ENCODE assay signal across 8 mouse cellular contexts in the genomic region with DNA sequence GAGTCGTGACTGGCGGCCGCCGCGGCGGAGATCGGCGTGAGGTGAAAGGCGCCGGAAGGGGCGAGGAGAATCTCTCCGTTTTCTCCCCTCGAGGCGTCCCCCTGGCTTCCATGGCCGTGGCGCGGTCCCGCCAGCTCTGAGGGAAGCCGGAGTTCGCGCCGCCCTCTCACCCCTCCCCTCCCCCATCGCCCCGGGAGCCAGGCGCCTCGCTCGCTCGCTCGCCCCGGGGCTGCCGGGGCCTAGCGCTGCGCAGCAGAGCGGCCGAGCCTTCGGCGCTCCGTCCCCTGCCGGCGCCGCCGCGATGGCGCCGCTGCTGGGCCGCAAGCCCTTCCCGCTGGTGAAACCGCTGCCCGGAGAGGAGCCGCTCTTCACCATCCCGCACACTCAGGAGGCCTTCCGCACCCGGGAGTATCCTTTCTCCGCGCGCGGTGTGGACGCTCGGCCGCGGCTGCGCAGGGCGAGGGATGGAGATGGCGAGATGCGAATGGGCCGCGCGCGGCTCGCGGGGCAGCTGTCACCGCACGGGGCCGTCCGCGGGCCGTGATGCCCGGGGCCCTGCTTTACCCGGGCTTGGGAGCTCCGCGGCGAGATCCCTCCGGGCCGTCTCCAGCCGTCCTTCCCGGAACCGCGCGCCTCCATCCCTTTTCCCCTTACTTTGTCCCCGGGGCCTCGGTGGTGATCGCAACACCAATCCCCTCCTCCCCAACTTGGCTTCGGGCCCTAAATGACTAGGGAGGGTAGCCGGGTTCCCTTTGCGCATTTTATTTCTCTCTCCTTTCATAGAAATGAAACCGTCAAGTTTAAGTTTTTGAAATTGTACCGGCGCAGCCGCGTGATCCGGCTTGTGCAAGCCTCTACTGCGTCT. TPM values are rescaled to one million over a fixed set of nuclear protein-coding genes. Genes with fewer than 3 reads are reported as not detected.
DNase-seq lines count a peak whose midpoint lies in the region; ATAC-seq and TF ChIP-seq lines count a peak whose summit lies in the region.

No protein-coding gene starts in this region.

- peak overlapping the region; percentile 83 for H3K4me2 ChIP-seq in liver, postnatal 0 days (ENCODE audit: low read depth, low read length)
- peak overlapping the region; percentile 83 for H3K4me2 ChIP-seq in neural tube, embryonic 15.5 days

- H3K4me3 ChIP-seq in thymus, adult 2 months (ENCODE audit: control insufficient read depth, insufficient read depth, low read length), result peak overlapping the region; percentile 78
- H3K4me3 ChIP-seq in liver, postnatal 0 days (ENCODE audit: low read depth, low read length), result peak overlapping the region; percentile 97
- H3K4me3 ChIP-seq in neural tube, embryonic 15.5 days (replicated peaks), result peak overlapping the region; percentile 100

- no peak for TF ChIP-seq EP300 in liver, postnatal 0 days (IDR thresholded peaks at IDR 0.05; ENCODE audit: low read depth)

- DNase-seq in thymus, adult 2 months, result peak; percentile 81
- no peak for DNase-seq in thymus, postnatal 36 days
- peak; percentile 53 for DNase-seq in cerebellum, adult 8-10 months
- DNase-seq in gastrocnemius, postnatal 14 days, result peak; percentile 36
- peak; percentile 58 for DNase-seq in liver, postnatal 0 days
- no peak for DNase-seq in retina, postnatal 1 day

- no peak for TF ChIP-seq CTCF in thymus, adult 2 months (IDR thresholded peaks at IDR 0.05; ENCODE audit: borderline replicate concordance, control insufficient read depth, extremely low read depth, insufficient read depth, low read length, poor library complexity)
- TF ChIP-seq CTCF in liver, postnatal 0 days (IDR thresholded peaks at IDR 0.05; ENCODE audit: low read depth), result no peak

- peaks cover 11% of the 10 kb centered on the region for H3K4me1 ChIP-seq in thymus, adult 2 months (replicated peaks; ENCODE audit: control insufficient read depth, insufficient read depth, low read length)
- H3K4me1 ChIP-seq in liver, postnatal 0 days (ENCODE audit: insufficient read depth), result peaks cover 15% of the 10 kb centered on the region
- peaks cover 43% of the 10 kb centered on the region for H3K4me1 ChIP-seq in neural tube, embryonic 15.5 days

- peak overlapping the region; percentile 95 for H3K9ac ChIP-seq in liver, postnatal 0 days (replicated peaks)
- H3K9ac ChIP-seq in neural tube, embryonic 15.5 days (replicated peaks), result peak overlapping the region; percentile 91

- no peak for TF ChIP-seq POLR2A in thymus, adult 2 months (IDR thresholded peaks at IDR 0.05; ENCODE audit: control insufficient read depth, extremely low read depth, insufficient read depth, low read length, poor library complexity)

- peak; percentile 25 for ATAC-seq in inflammation-experienced regulatory T-cells, adult 6 months
- ATAC-seq in liver, postnatal 0 days, result peak; percentile 53
- peak; percentile 62 for ATAC-seq in neural tube, embryonic 15.5 days (ENCODE audit: low FRiP score)

- peak overlapping the region; percentile 52; the same call in 1 of the 2 replicates for H3K27ac ChIP-seq in thymus, adult 2 months (ENCODE audit: control insufficient read depth, insufficient read depth, low read length)
- H3K27ac ChIP-seq in liver, postnatal 0 days (ENCODE audit: low read depth), result peak overlapping the region; percentile 96
- H3K27ac ChIP-seq in neural tube, embryonic 15.5 days (replicated peaks), result peak overlapping the region; percentile 96

- under 1% methylated on average over 89 of the region's 102 CpGs for WGBS in thymus, adult 2 months
- under 1% methylated on average over 67 of the region's 102 CpGs for WGBS in liver, postnatal 0 days (ENCODE audit: insufficient replicate concordance)
- WGBS in neural tube, embryonic 15.5 days, result under 1% methylated on average over 80 of the region's 102 CpGs

- intact Hi-C loops in gastrocnemius, postnatal 14 days (cut with DNase I; ENCODE audit: low total_unique reads), result loop anchor here (10.0 kb wide), 1 partner anchor 173 kb away; no protein-coding TSS in a partner anchor

- H3K27me3 ChIP-seq in thymus, adult 2 months (ENCODE audit: control insufficient read depth, insufficient read depth, low read length), result no peaks in the 10 kb centered on the region
- H3K27me3 ChIP-seq in liver, postnatal 0 days (ENCODE audit: insufficient read depth, low read length), result no peaks in the 10 kb centered on the region
- no peaks in the 10 kb centered on the region for H3K27me3 ChIP-seq in neural tube, embryonic 15.5 days (replicated peaks)

- no peaks in the 10 kb centered on the region for H3K36me3 ChIP-seq in thymus, adult 2 months (ENCODE audit: control insufficient read depth, insufficient read depth, low read length)
- peaks cover 5% of the 10 kb centered on the region; the same call in 1 of the 2 replicates for H3K36me3 ChIP-seq in liver, postnatal 0 days (replicated peaks; ENCODE audit: insufficient read depth, low read length)
- peaks cover 10% of the 10 kb centered on the region for H3K36me3 ChIP-seq in neural tube, embryonic 15.5 days

- no peaks in the 10 kb centered on the region for H3K9me3 ChIP-seq in liver, postnatal 0 days (ENCODE audit: low read length)
- no peaks in the 10 kb centered on the region for H3K9me3 ChIP-seq in neural tube, embryonic 15.5 days (replicated peaks)

RNA-seq across cellular contexts. Expression of a gene that starts 0.5 kb away (rescaled TPM):
- polyA plus RNA-seq in thymus, adult 2 months (2012; rRNA removed), result 56.1 and 68.7 TPM in 2 replicates
- 10 to 100 TPM; 24.1 to 24.8 TPM for total RNA-seq in gastrocnemius, postnatal 14 days (2021)
- 10 to 100 TPM; 25.0 to 27.5 (median 26.0) TPM for polyA plus RNA-seq in inflammation-experienced regulatory T-cells, adult 6 months (2017; shearing (Covaris generic))
- 10.5 and 11.7 TPM in 2 replicates for polyA plus RNA-seq in liver, postnatal 0 days (2015; fragmentation: Nextera tagmentation; extraction: Ambion mirVana)
- polyA plus RNA-seq in neural tube, embryonic 15.5 days (2015; fragmentation: Nextera tagmentation; extraction: Ambion mirVana), result 23.6 and 27.1 TPM in 2 replicates

RNA-seq across cellular contexts. Expression of a gene that starts 19.5 kb away (rescaled TPM):
- 61.1 and 67.0 TPM in 2 replicates for polyA plus RNA-seq in thymus, adult 2 months (2012; rRNA removed)
- 10 to 100 TPM; 24.7 to 25.3 TPM for total RNA-seq in gastrocnemius, postnatal 14 days (2021)
- polyA plus RNA-seq in inflammation-experienced regulatory T-cells, adult 6 months (2017; shearing (Covaris generic)), result 10 to 100 TPM; 39.0 to 55.4 (median 54.2) TPM
- polyA plus RNA-seq in liver, postnatal 0 days (2015; fragmentation: Nextera tagmentation; extraction: Ambion mirVana), result 30.1 and 32.6 TPM in 2 replicates
- polyA plus RNA-seq in neural tube, embryonic 15.5 days (2015; fragmentation: Nextera tagmentation; extraction: Ambion mirVana), result 44.6 and 46.4 TPM in 2 replicates

RNA-seq across cellular contexts. Expression of a gene that starts 38.1 kb away (rescaled TPM):
- 18.5 and 18.7 TPM in 2 replicates for polyA plus RNA-seq in thymus, adult 2 months (2012; rRNA removed)
- total RNA-seq in gastrocnemius, postnatal 14 days (2021), result 10 to 100 TPM; 11.9 to 13.3 TPM
- polyA plus RNA-seq in inflammation-experienced regulatory T-cells, adult 6 months (2017; shearing (Covaris generic)), result 1 to 10 TPM; 5.2 to 9.2 (median 5.8) TPM
- 10.4 and 12.3 TPM in 2 replicates for polyA plus RNA-seq in liver, postnatal 0 days (2015; fragmentation: Nextera tagmentation; extraction: Ambion mirVana)
- 15.8 and 17.5 TPM in 2 replicates for polyA plus RNA-seq in neural tube, embryonic 15.5 days (2015; fragmentation: Nextera tagmentation; extraction: Ambion mirVana)

Comparison
In these comparisons a context has a peak if more than half of its experiments do, and no peak if none do; other contexts are left out.
1. DNase-seq: peak in thymus, adult 2 months (single experiment), cerebellum, adult 8-10 months (single experiment), gastrocnemius, postnatal 14 days (single experiment) and liver, postnatal 0 days (single experiment); none in thymus, postnatal 36 days (0 of 2) and retina, postnatal 1 day (single experiment).
2. Peak in every context shown above with its lines, with median percentiles within 50 percentile points of each other: H3K27ac ChIP-seq, H3K4me3 ChIP-seq and ATAC-seq.